ENCODE assay signal across 9 mouse cellular contexts in the genomic region with DNA sequence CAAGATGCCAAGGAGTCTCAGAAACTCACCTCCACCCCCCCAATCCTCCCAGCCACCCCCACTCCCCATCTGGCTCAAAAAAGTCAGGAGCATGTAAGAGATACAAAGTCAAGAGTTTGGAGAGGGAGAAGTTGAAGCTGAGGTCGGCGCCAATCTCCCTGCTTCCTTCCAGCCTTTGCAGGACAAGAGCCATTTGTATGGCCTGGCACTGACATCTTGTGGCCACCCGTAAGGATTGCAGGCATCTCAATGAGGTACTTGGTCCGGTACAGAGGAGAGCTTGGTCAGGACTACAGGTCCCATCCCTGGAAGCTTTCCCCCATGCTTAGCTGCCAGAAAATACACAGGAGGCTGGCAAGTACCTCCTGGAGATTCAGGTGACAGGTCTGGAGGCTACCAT. TPM values are rescaled to one million over a fixed set of nuclear protein-coding genes. Genes with fewer than 3 reads are reported as not detected.
DNase-seq lines count a peak whose midpoint lies in the region; ATAC-seq and TF ChIP-seq lines count a peak whose summit lies in the region.
"Had no signal": no experiment of that assay in that cellular context is flagged by ENCODE, and none has a peak within 500 bp of the region (broad histone marks: within the 10 kb centered on the region; RNA-seq: fewer than 3 reads in every experiment).

No protein-coding gene starts in this region.

- no peaks in the 10 kb centered on the region for H3K27me3 ChIP-seq in spleen, adult 2 months (ENCODE audit: control insufficient read depth, insufficient read depth, low read length)
- no peaks in the 10 kb centered on the region for H3K27me3 ChIP-seq in cerebellum, adult 2 months (ENCODE audit: control insufficient read depth, insufficient read depth, low read length)
- peaks cover 13% of the 10 kb centered on the region for H3K27me3 ChIP-seq in forebrain, postnatal 0 days (ENCODE audit: insufficient read depth, low read length)
- H3K27me3 ChIP-seq in intestine, embryonic 15.5 days (replicated peaks): peaks cover 6% of the 10 kb centered on the region; the same call in 1 of the 2 replicates

- H3K36me3 ChIP-seq in spleen, adult 2 months (ENCODE audit: control insufficient read depth, insufficient read depth, low read length): no peaks in the 10 kb centered on the region
- H3K36me3 ChIP-seq in forebrain, postnatal 0 days (ENCODE audit: insufficient read depth): no peaks in the 10 kb centered on the region
- no peaks in the 10 kb centered on the region for H3K36me3 ChIP-seq in intestine, embryonic 15.5 days
- H3K36me3 ChIP-seq: neural tube, embryonic 13.5 days had no signal

- peak; percentile 17 to 41 for DNase-seq in spleen, adult 2 months (ENCODE audit: low read depth in 1 of 2, low spot score in 2 of 2)
- DNase-seq in spleen, adult 12 weeks (ENCODE audit: low spot score): no peak
- peak; percentile 67 to 74 for DNase-seq in cerebellum, adult 2 months
- DNase-seq in forebrain, postnatal 0 days: peak; percentile 80
- peak; percentile 74 for DNase-seq in left cerebral cortex, postnatal 4 days
- peak; percentile 12 to 17 for DNase-seq in natural killer cell, adult 2 months (ENCODE audit: low spot score in 2 of 2)
- DNase-seq in thymus, postnatal 0 days (ENCODE audit: low spot score): peak; percentile 27

- ATAC-seq in forebrain, postnatal 0 days: peak; percentile 74
- peak; percentile 51; the same call in 1 of the 2 replicates for ATAC-seq in intestine, embryonic 15.5 days

- no peaks in the 10 kb centered on the region; the same call in 1 of the 2 replicates for H3K4me1 ChIP-seq in spleen, adult 2 months (ENCODE audit: control insufficient read depth, insufficient read depth, insufficient read length)
- no peaks in the 10 kb centered on the region for H3K4me1 ChIP-seq in cerebellum, adult 2 months (ENCODE audit: control insufficient read depth, insufficient read depth, low read length)
- H3K4me1 ChIP-seq in forebrain, postnatal 0 days (ENCODE audit: insufficient read depth): peaks cover under 1% of the 10 kb centered on the region; the same call in 1 of the 2 replicates
- H3K4me1 ChIP-seq in intestine, embryonic 15.5 days (replicated peaks): peaks cover 28% of the 10 kb centered on the region

- H3K4me3 ChIP-seq in spleen, adult 2 months (ENCODE audit: extremely low read depth, insufficient read depth, insufficient read length): no peak overlapping the region
- H3K4me3 ChIP-seq in cerebellum, adult 2 months (replicated peaks; ENCODE audit: insufficient read depth, low read depth, low read length): no peak overlapping the region
- H3K4me3 ChIP-seq in forebrain, postnatal 0 days (ENCODE audit: low read depth, low read length): no peak overlapping the region
- no peak overlapping the region for H3K4me3 ChIP-seq in intestine, embryonic 15.5 days (replicated peaks)
- H3K4me3 ChIP-seq: neural tube, embryonic 13.5 days had no signal

- WGBS in spleen, adult 2 months: 2% methylated on average over 4 of the region's 4 CpGs
- WGBS in cerebellum, adult 2 months: under 1% methylated on average over 4 of the region's 4 CpGs
- WGBS in forebrain, postnatal 0 days: 1% methylated on average over 4 of the region's 4 CpGs
- WGBS in intestine, embryonic 15.5 days: 0% methylated on average over 4 of the region's 4 CpGs

- no peak overlapping the region for H3K9ac ChIP-seq in forebrain, postnatal 0 days
- H3K9ac ChIP-seq in intestine, embryonic 15.5 days: no peak overlapping the region
- H3K9ac ChIP-seq: neural tube, embryonic 13.5 days had no signal

- H3K27ac ChIP-seq in spleen, adult 2 months (ENCODE audit: insufficient read depth, low read length): no peak overlapping the region
- H3K27ac ChIP-seq in cerebellum, adult 2 months (ENCODE audit: insufficient read depth, low read length): no peak overlapping the region
- H3K27ac ChIP-seq in forebrain, postnatal 0 days (ENCODE audit: low read depth, low read length): no peak overlapping the region
- no peak overlapping the region for H3K27ac ChIP-seq in intestine, embryonic 15.5 days
- H3K27ac ChIP-seq: neural tube, embryonic 13.5 days had no signal

- H3K4me2 ChIP-seq in forebrain, postnatal 0 days (ENCODE audit: low read depth): no peak overlapping the region
- H3K4me2 ChIP-seq in intestine, embryonic 15.5 days (replicated peaks): no peak overlapping the region
- H3K4me2 ChIP-seq: neural tube, embryonic 13.5 days had no signal

- TF ChIP-seq CTCF in spleen, adult 2 months (IDR thresholded peaks at IDR 0.05; ENCODE audit: extremely low read depth, insufficient read depth, insufficient read length, insufficient replicate concordance): peak; percentile 69; the same call in 1 of the 2 replicates
- TF ChIP-seq CTCF in cerebellum, adult 2 months (IDR thresholded peaks at IDR 0.05; ENCODE audit: borderline replicate concordance, insufficient read depth, low read depth, low read length): peak; percentile 97
- TF ChIP-seq CTCF in forebrain, postnatal 0 days (IDR thresholded peaks at IDR 0.05; ENCODE audit: low read depth): peak; percentile 98

- H3K9me3 ChIP-seq in forebrain, postnatal 0 days (ENCODE audit: low read length): no peaks in the 10 kb centered on the region
- no peaks in the 10 kb centered on the region for H3K9me3 ChIP-seq in intestine, embryonic 15.5 days
- H3K9me3 ChIP-seq: neural tube, embryonic 13.5 days had no signal

- TF ChIP-seq POLR2A in spleen, adult 2 months (IDR thresholded peaks at IDR 0.05; ENCODE audit: low read depth, low read length): no peak
- TF ChIP-seq POLR2A in cerebellum, adult 2 months (IDR thresholded peaks at IDR 0.05; ENCODE audit: borderline replicate concordance, insufficient read depth, low read length): no peak

- intact Hi-C loops in left cerebral cortex, postnatal 4 days (cut with DNase I): loop anchor here (2.0 to 10.0 kb wide), 2 partner anchors 140 to 312 kb away; a partner anchor contains a TSS

RNA-seq across cellular contexts. Expression of a gene that starts 35.7 kb away (rescaled TPM):
- polyA plus RNA-seq in spleen, adult 2 months (2012; rRNA removed): 26.8 and 92.8 TPM in 2 replicates
- 36.4 and 43.8 TPM in 2 replicates for polyA plus RNA-seq in cerebellum, adult 2 months (2012; rRNA removed)
- total RNA-seq in forebrain, postnatal 0 days (2014; rRNA removed): 42.7 and 50.0 TPM in 2 replicates
- polyA plus RNA-seq in forebrain, postnatal 0 days (2015; fragmentation: Nextera tagmentation; extraction: Ambion mirVana): 11.1 and 16.1 TPM in 2 replicates
- polyA plus RNA-seq in intestine, embryonic 15.5 days (2015; fragmentation: Nextera tagmentation; extraction: Ambion mirVana): 31.9 and 33.9 TPM in 2 replicates
- total RNA-seq in left cerebral cortex, postnatal 4 days (2021): 10 to 100 TPM; 44.7 to 46.6 TPM
- 16.7 and 17.3 TPM in 2 replicates for polyA plus RNA-seq in thymus, postnatal 0 days (2015; fragmentation: Nextera tagmentation; extraction: Ambion mirVana)
